Mouse (Mus musculus): ENCODE results near the gene Elmsan1.

DNA sequence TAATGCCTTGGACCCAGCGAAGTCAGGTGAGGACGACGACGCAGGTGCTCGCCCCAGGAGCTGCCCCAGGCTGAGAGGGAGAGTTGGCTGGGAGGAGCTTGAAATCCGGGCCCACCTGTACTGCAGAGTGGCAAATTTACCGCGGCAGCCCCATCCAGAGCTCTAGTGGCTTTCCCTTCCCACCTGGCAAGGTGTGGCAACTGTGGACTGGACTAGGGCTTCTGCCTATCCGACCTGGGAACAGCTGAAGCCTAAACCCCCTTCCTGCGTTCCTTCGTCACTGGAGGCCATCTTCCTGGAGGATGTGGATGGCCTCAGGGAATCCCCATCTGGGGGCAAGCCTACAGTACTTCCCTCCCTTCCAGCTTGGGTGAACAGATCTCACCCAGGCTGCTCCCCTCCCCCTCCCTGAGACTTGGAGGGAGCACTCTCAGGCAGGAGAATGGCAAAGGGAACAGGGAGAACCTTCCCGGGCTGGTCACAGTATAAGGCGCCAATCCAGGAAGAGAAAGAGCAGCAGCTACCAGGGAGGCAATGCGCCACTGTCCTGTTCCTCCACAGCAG, 29.7 kb downstream of the Elmsan1 start:
- no peak for TF ChIP-seq CTCF (IDR thresholded peaks at IDR 0.05; ENCODE audit: low read depth, low read length)
- TF ChIP-seq EP300 (IDR thresholded peaks at IDR 0.05; ENCODE audit: insufficient read depth, low read depth, low read length), result no peak
- TF ChIP-seq POLR2A (IDR thresholded peaks at IDR 0.05; ENCODE audit: insufficient read depth, low read length), result no peak

All from ES-Bruce4 (cell line).